Mouse (Mus musculus) kidney, postnatal 0 days (tissue): ENCODE measurements around the gene Gm20479. TPM values are rescaled to one million over a fixed set of nuclear protein-coding genes. Genes with fewer than 3 reads are reported as not detected.

Source experiments
- ATAC-seq: fragments of 200-750 bp; cut with Nextera tagmentation; replicated peaks from 2 replicates; pipeline ENCODE4 v1.8.0; 2017; ENCODE audit warnings: low read depth, moderate number of reproducible peaks, moderate TSS enrichment, moderate library complexity; ENCODE audit not compliant: low FRiP score
- DNase-seq: peaks from one replicate; pipeline ENCODE4 v3.0.0-alpha.2; 2016; ENCODE audit warnings: low spot score
- H3K27ac ChIP-seq: fragments of 300-500 bp; sonication (generic); 2 replicates; pipeline ENCODE4 v1.5.1; 2014; ENCODE audit warnings: mild to moderate bottlenecking
- H3K27me3 ChIP-seq: fragments of 300-500 bp; sonication (generic); 2 replicates; pipeline ENCODE4 v1.6.1; 2014; ENCODE audit warnings: low read length, mixed read lengths; ENCODE audit not compliant: insufficient read depth
- H3K36me3 ChIP-seq: fragments of 300-500 bp; sonication (generic); 2 replicates; pipeline ENCODE4 v1.6.1; 2014; ENCODE audit warnings: low read length, mixed read lengths; ENCODE audit not compliant: insufficient read depth
- H3K4me1 ChIP-seq: fragments of 300-500 bp; sonication (generic); replicated peaks from 2 replicates; pipeline ENCODE4 v1.6.1; 2014; ENCODE audit warnings: antibody characterized with exemption, low read length, mixed read lengths; ENCODE audit not compliant: insufficient read depth
- H3K4me2 ChIP-seq: fragments of 300-500 bp; sonication (generic); 2 replicates; pipeline ENCODE4 v1.6.1; 2014; ENCODE audit warnings: mild to moderate bottlenecking, low read length, moderate library complexity, mixed read lengths
- H3K4me3 ChIP-seq: fragments of 300-500 bp; sonication (generic); replicated peaks from 2 replicates; pipeline ENCODE4 v1.5.1; 2014; ENCODE audit warnings: low read depth, low read length
- H3K9ac ChIP-seq: fragments of 300-500 bp; sonication (generic); 2 replicates; pipeline ENCODE4 v1.6.1; 2014; ENCODE audit warnings: low read depth, low read length
- H3K9me3 ChIP-seq: fragments of 300-500 bp; sonication (generic); replicated peaks from 2 replicates; pipeline ENCODE4 v1.6.1; 2016; ENCODE audit warnings: low read length, inconsistent platforms, mixed read lengths
- CTCF ChIP-seq: IDR thresholded peaks from 2 replicates; pipeline ENCODE4 v1.5.1; 2016; ENCODE audit warnings: antibody characterized with exemption, low read depth, mild to moderate bottlenecking, moderate library complexity
- WGBS: fragments of 180-500 bp; shearing (Covaris S2); extraction: QIAGEN DNeasy Blood & Tissue Kit; methylation state at CpG from one replicate; pipeline ENCODE4 v1.1.7; 2014; 5-methylcytosine and 5-hydroxymethylcytosine counted together
- polyA plus RNA-seq: library from polyadenylated mRNA; unstranded; fragments of >200 nt; fragmentation: Nextera tagmentation; extraction: Ambion mirVana; gene quantifications from 2 replicates; pipeline ENCODE4 v1.2.1, GENCODE M21; 2015

Gm20479 gene
- polyA plus RNA-seq, 1 experiment from 2014 or later = 0.57 TPM

DNA sequence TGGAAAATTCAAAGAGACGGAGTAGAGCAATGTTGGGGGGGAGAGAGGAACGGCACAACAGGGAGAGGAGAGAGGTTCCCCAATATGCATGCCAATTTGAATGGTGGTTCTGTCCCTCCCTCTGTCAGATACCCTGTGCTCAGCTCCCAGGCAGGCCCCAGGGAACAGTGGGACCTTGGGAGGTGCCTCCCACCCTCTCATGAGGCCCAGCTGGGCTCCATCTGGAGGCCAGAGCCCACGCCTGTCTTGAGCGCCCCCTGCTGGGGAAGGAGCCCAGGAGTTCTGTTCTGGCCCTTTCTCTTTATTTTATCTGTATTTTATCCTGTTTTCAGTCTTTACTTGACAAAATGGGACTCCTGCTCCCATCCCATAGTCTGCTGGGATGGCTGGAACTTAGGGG, 27.5 kb upstream of the Gm20479 start:
- H3K36me3 ChIP-seq = no peaks in the 10 kb centered on the region
- peak; percentile 43; the same call in 1 of the 2 replicates for ATAC-seq

DNA sequence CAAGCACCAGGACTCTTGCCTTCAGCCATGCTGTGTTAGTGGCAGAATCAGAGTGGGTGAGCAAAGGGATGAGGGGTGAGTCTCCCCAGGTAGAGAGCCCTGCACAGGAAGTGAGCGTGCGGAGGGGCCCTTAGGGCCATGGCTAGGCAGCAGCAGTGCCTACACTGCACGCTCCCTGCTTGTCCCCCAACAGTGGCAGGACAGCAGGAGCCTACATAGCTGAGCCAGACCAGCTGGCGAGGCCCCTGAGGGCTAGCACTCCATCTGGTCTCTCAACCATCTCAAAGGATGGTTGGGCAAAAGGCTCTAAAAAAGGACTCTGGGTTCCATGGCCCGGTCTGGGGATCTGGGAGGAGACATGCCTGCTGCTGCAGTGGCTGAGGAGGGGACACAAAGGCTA, 26.9 kb upstream of the Gm20479 start:
- TF ChIP-seq CTCF = no peak
- Histone ChIP-seq H3K4me1 (no peaks in the 10 kb centered on the region), H3K9ac (no peak overlapping the region), H3K4me2 (no peak overlapping the region), H3K27me3 (no peaks in the 10 kb centered on the region), H3K36me3 (no peaks in the 10 kb centered on the region), H3K9me3 (no peaks in the 10 kb centered on the region), H3K27ac (no peak overlapping the region), H3K4me3 (no peak overlapping the region)
- ATAC-seq = no peak
- no peak for DNase-seq
- WGBS = 78% methylated on average over 5 of the region's 5 CpGs

More for the DNA sequence above, 27.5 kb upstream of the Gm20479 start:
- no peak overlapping the region for H3K4me2 ChIP-seq
- H3K9ac ChIP-seq = no peak overlapping the region
- H3K27ac ChIP-seq = no peak overlapping the region
- H3K4me3 ChIP-seq = no peak overlapping the region
- no peaks in the 10 kb centered on the region for H3K4me1 ChIP-seq
- DNase-seq = peak; percentile 63
- peak; percentile 84 for TF ChIP-seq CTCF
- no peaks in the 10 kb centered on the region for H3K9me3 ChIP-seq
- no peaks in the 10 kb centered on the region for H3K27me3 ChIP-seq
- 36% methylated on average over 4 of the region's 4 CpGs for WGBS

DNA sequence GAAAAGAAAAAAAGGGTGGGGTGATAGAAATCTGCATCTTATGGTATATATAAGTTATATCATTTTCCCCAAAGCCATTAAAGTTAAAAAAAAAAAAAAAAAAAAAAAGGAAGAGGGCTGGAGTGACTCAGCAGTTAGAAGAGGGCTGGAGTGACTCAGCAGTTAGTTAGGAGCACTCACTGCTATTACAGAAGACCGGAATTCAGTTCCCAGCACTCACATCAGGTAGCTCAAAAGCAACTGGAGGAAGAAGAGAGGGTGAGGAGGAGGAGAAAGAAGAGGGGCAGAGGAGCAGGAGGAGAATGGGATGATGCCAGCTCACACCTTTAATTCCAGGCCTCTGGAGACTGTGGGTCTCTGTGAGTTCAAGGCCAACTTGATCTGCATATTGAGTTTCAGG, 26.0 kb upstream of the Gm20479 start:
- Histone ChIP-seq H3K9ac (no peak overlapping the region), H3K27me3 (no peaks in the 10 kb centered on the region), H3K4me2 (no peak overlapping the region), H3K36me3 (no peaks in the 10 kb centered on the region), H3K9me3 (no peaks in the 10 kb centered on the region), H3K4me1 (no peaks in the 10 kb centered on the region), H3K4me3 (no peak overlapping the region), H3K27ac (no peak overlapping the region)
- DNase-seq (no peak), ATAC-seq (no peak)
- 85% methylated on average over 1 of the region's 1 CpGs for WGBS
- no peak for TF ChIP-seq CTCF

DNA sequence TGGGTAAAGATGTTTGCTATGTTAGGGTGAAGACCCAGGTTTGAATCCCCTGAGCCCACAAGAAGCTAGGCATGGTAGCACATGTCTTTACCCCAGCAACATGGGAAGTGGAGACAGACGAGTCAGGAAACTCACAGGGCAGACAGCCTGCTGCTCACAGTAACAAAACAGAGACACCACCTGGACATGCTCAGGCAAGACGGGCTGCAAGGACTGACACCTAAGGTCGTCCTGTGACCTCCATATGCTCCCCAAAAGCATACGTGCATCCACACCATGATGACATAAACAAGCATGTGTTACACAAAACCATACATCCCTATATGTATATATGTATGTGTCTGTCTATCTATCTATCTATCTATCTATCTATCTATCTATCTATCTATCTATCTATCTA, 24.3 kb upstream of the Gm20479 start:
- Histone ChIP-seq H3K27ac (no peak overlapping the region), H3K4me3 (no peak overlapping the region), H3K9ac (no peak overlapping the region), H3K9me3 (no peaks in the 10 kb centered on the region), H3K4me1 (no peaks in the 10 kb centered on the region), H3K36me3 (no peaks in the 10 kb centered on the region), H3K4me2 (no peak overlapping the region), H3K27me3 (no peaks in the 10 kb centered on the region)
- DNase-seq (no peak), ATAC-seq (no peak)
- no peak for TF ChIP-seq CTCF
- WGBS = 40% methylated on average over 4 of the region's 4 CpGs

DNA sequence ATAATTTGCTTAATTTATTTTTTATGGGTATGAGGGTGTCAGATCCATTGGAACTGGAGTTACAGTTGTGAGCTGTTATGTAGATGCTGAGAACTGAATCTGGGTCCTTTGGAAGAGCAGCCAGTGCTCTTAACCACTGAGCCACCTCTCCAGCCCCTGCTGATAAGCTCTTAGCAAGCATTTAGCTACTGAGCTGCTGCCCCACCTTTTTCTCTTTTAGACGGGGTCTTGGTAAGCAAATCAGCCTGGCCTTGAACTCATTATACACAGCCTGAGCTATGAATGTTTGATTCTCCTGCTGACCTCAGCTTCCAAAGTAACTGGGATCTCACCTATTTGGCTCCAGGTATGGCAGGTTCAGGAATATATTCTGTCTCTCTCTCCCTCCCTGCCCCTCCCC, 23.8 kb upstream of the Gm20479 start:
- Histone ChIP-seq H3K36me3 (no peaks in the 10 kb centered on the region), H3K27me3 (0 out of 2 replicates have a peak, but pooled peaks cover under 1% of the 10 kb centered on the region), H3K27ac (no peak overlapping the region), H3K4me3 (no peak overlapping the region), H3K4me2 (no peak overlapping the region), H3K4me1 (no peaks in the 10 kb centered on the region), H3K9ac (no peak overlapping the region), H3K9me3 (no peaks in the 10 kb centered on the region)
- ATAC-seq = no peak
- TF ChIP-seq CTCF = no peak
- WGBS = 24% methylated on average over 1 of the region's 1 CpGs
- no peak for DNase-seq

DNA sequence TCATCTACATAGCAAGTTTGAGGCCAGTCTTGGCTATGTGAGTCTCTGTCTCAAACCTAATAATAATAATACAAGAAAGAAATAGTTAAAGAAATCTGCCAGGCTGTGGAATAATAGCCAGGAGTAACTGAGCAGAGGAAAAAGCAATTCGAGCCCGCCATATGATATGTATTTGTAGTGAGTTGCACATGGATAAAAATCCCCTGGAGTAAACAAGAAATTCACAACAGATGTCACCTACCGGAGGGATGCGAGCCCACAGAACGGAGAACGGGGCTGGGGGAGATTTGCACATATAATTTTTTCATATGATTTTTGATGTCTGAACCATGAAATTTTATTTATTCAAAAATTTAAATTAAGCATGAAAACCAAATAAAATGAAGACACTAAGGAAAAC, 22.6 kb upstream of the Gm20479 start:
- H3K27ac ChIP-seq = no peak overlapping the region
- H3K4me2 ChIP-seq = no peak overlapping the region
- no peaks in the 10 kb centered on the region for H3K4me1 ChIP-seq
- H3K4me3 ChIP-seq = no peak overlapping the region
- DNase-seq (no peak), ATAC-seq (no peak)
- WGBS = 82% methylated on average over 6 of the region's 6 CpGs
- H3K9me3 ChIP-seq = no peaks in the 10 kb centered on the region
- H3K27me3 ChIP-seq = peaks cover 10% of the 10 kb centered on the region
- no peaks in the 10 kb centered on the region for H3K36me3 ChIP-seq
- TF ChIP-seq CTCF = no peak
- H3K9ac ChIP-seq = no peak overlapping the region

DNA sequence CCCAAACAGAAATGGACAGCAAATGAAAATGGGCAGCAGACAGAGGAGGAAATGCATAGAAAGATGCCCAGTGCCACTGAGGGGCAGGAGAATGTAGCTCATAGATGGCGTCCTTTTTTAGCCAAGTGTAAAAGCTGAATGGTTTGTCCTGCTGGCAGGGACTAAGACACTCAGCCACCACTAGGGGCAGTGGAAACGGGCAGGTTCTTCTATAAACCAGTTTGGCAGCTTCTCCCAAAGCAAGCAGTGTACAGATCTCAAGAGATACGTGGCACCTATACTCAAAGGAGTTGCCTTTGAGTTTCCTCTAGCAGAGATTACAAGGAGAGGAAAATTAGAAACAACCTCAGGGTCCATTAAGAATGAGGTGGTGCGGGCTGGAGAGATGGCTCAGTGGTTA, 21.2 kb upstream of the Gm20479 start:
- peak; percentile 59; the same call in 1 of the 2 replicates for ATAC-seq
- H3K27me3 ChIP-seq = peaks cover 20% of the 10 kb centered on the region

More for the DNA sequence above, 21.2 kb upstream of the Gm20479 start:
- Histone ChIP-seq H3K9ac (no peak overlapping the region), H3K4me3 (no peak overlapping the region), H3K27ac (no peak overlapping the region), H3K9me3 (no peaks in the 10 kb centered on the region), H3K4me1 (no peaks in the 10 kb centered on the region), H3K4me2 (no peak overlapping the region), H3K36me3 (no peaks in the 10 kb centered on the region)
- 20% methylated on average over 4 of the region's 4 CpGs for whole genome bisulfite sequencing
- TF ChIP-seq CTCF = peak; percentile 77
- DNase-seq = peak; percentile 75
